In the genomic region with DNA sequence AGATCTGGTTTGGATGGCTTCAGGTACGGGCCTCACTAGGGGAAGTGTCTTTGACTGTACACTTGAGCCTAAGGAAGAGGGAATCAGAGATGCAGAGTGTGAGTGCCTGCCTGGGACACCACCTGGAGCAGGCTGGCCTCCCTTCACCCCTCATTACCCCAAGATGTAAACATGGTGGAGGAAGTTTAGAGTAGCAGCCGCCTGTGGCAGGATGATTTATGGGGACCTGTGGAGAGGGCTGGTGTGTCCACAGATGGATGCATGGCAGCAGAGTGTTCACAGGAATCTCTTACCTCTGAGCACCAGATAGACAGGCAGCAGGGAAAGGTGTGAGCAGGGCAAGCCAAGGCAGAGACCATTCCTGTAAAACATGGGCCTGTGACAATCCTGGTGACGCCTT, we compare ENCODE assay signal across 15 mouse cellular contexts.
"Had no signal": no experiment of that assay in that cellular context is flagged by ENCODE, and none has a peak within 500 bp of the region (broad histone marks: within the 10 kb centered on the region; RNA-seq: fewer than 3 reads in every experiment).

No protein-coding gene starts in this region.

- H3K4me3 ChIP-seq: hindbrain, embryonic 15.5 days; layer of hippocampus, adult 2 months; limb, embryonic 13.5 days; midbrain, embryonic 13.5 days; neural tube, embryonic 12.5 days had no signal

- H3K4me2 ChIP-seq: hindbrain, embryonic 15.5 days; limb, embryonic 13.5 days; midbrain, embryonic 13.5 days; neural tube, embryonic 12.5 days had no signal

- H3K27me3 ChIP-seq: hindbrain, embryonic 15.5 days; midbrain, embryonic 13.5 days; neural tube, embryonic 12.5 days had no signal

- H3K9ac ChIP-seq: hindbrain, embryonic 15.5 days; limb, embryonic 13.5 days; liver, embryonic 14.5 days; midbrain, embryonic 13.5 days; neural tube, embryonic 12.5 days had no signal

- DNase-seq: kidney, postnatal 36 days; left cerebral cortex, postnatal 4 days; lung, adult 18-20 months; retina, postnatal 1 day; right cerebral cortex, postnatal 4 days; spleen, adult 18-20 months; thymus, adult 18-20 months; thymus, postnatal 14 days had no signal

- H3K9me3 ChIP-seq: hindbrain, embryonic 15.5 days; limb, embryonic 13.5 days; midbrain, embryonic 13.5 days; neural tube, embryonic 12.5 days had no signal

- H3K36me3 ChIP-seq: hindbrain, embryonic 15.5 days; limb, embryonic 13.5 days; midbrain, embryonic 13.5 days; neural tube, embryonic 12.5 days had no signal

- H3K27ac ChIP-seq: hindbrain, embryonic 15.5 days; layer of hippocampus, adult 2 months; limb, embryonic 13.5 days; liver, embryonic 14.5 days; midbrain, embryonic 13.5 days; neural tube, embryonic 12.5 days had no signal

- ATAC-seq: inflammation-experienced regulatory T-cells, adult 6 months; midbrain, embryonic 13.5 days had no signal
